Mouse (Mus musculus): Measurements from ENCODE around the gene Specc1l.

DNA sequence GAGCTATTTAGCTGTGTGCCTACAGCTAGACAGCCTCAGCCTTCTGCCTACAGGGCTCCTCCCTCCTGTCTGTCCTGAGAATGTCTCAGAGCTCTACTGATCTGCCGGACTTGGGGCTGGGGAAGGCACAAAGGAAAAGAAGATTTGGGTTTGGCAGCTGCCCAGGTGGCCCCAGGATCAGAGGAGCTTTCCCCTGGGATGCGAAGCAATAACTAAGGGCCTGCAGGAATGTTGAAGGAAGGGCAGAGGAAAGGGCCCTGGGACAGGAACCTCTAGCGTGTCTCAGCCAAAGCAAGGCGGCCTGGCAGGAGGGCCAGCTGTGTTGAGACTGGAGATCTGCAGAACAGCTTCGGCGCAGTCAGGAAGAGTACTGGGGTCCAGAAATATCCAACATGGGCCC is 111.1 kb downstream of the Specc1l start:
- no peak for TF ChIP-seq CTCF (IDR thresholded peaks at IDR 0.05; ENCODE audit: low read depth)
- no peak for TF ChIP-seq EP300 (optimal IDR thresholded peaks at IDR 0.05)
